Mouse (Mus musculus): ENCODE results near the gene Fzd7. TPM values are rescaled to one million over a fixed set of nuclear protein-coding genes. Genes with fewer than 3 reads are reported as not detected.

Fzd7 gene
- polyA plus RNA-seq, 1 experiment = 8.6 TPM

DNA sequence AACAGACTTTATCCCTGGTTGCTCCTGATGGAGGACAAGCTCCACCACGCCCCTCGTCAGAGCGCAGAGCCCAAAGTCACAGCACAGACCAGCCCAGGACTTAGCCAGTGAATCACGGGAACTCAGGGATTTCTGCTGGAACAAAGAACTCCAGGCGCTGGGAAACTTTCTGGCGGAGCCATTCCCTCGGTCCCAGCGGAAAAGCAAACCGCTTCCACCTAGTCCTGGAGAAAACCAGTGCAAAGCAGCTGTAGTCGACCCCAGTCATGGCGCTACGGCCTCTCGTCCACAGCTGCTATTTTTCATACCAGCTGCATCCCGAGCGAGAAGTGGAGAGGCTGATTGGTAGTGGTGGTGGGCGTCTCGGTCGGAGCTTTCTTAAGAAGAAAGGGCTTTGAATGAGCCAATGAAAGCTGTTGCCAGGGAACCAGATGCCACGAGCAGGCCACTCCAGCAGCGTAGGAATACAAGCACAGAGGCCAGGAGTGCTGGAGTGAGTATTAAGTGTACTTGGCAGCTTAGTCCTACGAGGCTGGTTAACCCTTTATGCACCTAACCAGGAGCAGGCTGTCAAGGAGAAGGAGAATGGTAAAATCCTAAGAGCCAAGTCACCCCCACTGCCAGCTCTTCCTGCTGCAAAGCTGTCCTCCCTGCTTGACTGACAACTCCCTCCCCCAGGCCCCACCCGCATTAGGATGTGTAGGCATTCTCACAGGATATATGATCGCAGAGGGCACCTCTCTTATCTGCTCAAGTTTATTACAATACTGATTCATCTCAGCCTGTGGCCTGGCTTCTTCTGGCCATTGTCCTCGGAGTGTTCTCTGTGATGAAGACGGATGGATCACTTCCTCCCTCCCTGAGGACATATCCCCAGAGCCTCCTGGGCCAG is 34.0 kb downstream of the Fzd7 start, which contains the start of gene Gm973:
Gm973 (plus strand) TSS at position 239 of the 892 bp plus-strand sequence.
- Histone ChIP-seq H3K4me1 (ENCODE audit: control insufficient read depth, insufficient read depth, low read length) (no peaks in the 10 kb centered on the region), H3K27ac (ENCODE audit: insufficient read depth, low read depth, low read length) (no peak within 1 kb of the TSS), H3K36me3 (ENCODE audit: control insufficient read depth, insufficient read depth, low read length) (no peaks in the 10 kb centered on the region), H3K27me3 (replicated peaks; ENCODE audit: control insufficient read depth, insufficient read depth, low read length) (no peaks in the 10 kb centered on the region), H3K4me3 (ENCODE audit: insufficient read depth, low read depth, low read length) (peak within 1 kb of the TSS; percentile 5)
- 20% methylated on average over 25 of the region's 25 CpGs for WGBS
- peak; percentile 4 for DNase-seq
- no peak for TF ChIP-seq CTCF (conservative IDR thresholded peaks at IDR 0.05; ENCODE audit: insufficient read depth, insufficient read length, low read depth, low read length)

DNA sequence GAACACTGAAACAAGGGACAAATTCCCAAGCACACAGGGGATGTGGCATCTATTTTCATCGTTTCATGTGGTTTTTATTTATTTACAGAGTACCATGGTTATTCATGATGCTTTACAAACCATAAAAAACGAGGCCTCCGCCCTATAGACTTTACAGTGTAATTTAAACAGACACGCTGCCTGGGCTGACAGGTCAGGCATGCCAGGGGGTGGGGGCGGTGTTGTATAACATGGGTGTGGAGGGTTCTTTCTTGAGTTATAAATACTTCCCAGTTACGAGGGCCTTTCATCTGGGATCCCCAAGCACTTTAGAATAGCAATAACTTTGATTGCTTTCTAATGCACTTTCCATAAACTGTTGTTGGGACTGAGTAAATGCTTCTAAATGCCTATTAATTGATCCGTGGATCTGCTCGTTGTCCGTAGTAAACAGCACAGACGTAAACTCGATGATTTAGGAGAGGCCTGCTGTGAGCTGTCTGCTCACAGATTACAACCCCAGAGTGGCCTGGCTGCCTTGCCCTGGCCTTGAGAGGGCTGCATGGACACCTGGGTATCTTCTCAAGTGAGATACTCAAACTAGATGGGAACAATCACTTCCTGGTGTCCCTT is 38.1 kb downstream of the Fzd7 start:
- H3K4me1 ChIP-seq (ENCODE audit: control insufficient read depth, insufficient read depth, low read length) = no peaks in the 10 kb centered on the region
- no peak for TF ChIP-seq CTCF (conservative IDR thresholded peaks at IDR 0.05; ENCODE audit: insufficient read depth, insufficient read length, low read depth, low read length)
- no peak for TF ChIP-seq POLR2A (IDR thresholded peaks at IDR 0.05; ENCODE audit: low read depth, low read length)
- DNase-seq = no peak

DNA sequence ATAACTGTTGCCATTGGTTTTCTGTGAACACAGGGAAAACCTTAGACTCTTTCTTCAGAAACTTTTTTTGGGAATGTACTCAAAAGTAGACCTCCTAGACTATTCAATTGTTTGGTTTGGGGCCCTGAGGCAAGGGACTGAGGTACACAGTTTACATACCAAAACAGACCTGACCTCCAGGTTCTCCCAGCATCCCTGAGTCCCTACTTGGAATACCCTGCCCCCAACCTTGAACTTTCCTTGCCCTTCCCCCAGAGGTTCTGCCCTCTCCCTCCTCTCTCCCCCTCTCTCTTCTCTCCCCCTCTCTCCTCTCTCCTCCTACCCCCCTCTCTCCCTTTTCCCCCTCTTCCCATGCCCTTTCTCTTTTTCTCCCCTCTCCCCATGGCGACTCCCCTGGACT is 40.2 kb downstream of the Fzd7 start:
- H3K27ac ChIP-seq (ENCODE audit: insufficient read depth, low read depth, low read length) = no peak overlapping the region
- no peaks in the 10 kb centered on the region for H3K27me3 ChIP-seq (replicated peaks; ENCODE audit: control insufficient read depth, insufficient read depth, low read length)
- no peak overlapping the region for H3K4me3 ChIP-seq (ENCODE audit: insufficient read depth, low read depth, low read length)
- H3K36me3 ChIP-seq (ENCODE audit: control insufficient read depth, insufficient read depth, low read length) = no peaks in the 10 kb centered on the region
- no peaks in the 10 kb centered on the region for H3K4me1 ChIP-seq (ENCODE audit: control insufficient read depth, insufficient read depth, low read length)
- no peak for DNase-seq
- no peak for TF ChIP-seq CTCF (conservative IDR thresholded peaks at IDR 0.05; ENCODE audit: insufficient read depth, insufficient read length, low read depth, low read length)
- no peak for TF ChIP-seq POLR2A (IDR thresholded peaks at IDR 0.05; ENCODE audit: low read depth, low read length)
- WGBS = 78% methylated on average over 1 of the region's 1 CpGs

More for the DNA sequence above, 38.1 kb downstream of the Fzd7 start:
- WGBS = 60% methylated on average over 11 of the region's 11 CpGs
- Histone ChIP-seq H3K27me3 (replicated peaks; ENCODE audit: control insufficient read depth, insufficient read depth, low read length) (no peaks in the 10 kb centered on the region), H3K27ac (ENCODE audit: insufficient read depth, low read depth, low read length) (no peak overlapping the region), H3K36me3 (ENCODE audit: control insufficient read depth, insufficient read depth, low read length) (no peaks in the 10 kb centered on the region), H3K4me3 (ENCODE audit: insufficient read depth, low read depth, low read length) (no peak overlapping the region)

DNA sequence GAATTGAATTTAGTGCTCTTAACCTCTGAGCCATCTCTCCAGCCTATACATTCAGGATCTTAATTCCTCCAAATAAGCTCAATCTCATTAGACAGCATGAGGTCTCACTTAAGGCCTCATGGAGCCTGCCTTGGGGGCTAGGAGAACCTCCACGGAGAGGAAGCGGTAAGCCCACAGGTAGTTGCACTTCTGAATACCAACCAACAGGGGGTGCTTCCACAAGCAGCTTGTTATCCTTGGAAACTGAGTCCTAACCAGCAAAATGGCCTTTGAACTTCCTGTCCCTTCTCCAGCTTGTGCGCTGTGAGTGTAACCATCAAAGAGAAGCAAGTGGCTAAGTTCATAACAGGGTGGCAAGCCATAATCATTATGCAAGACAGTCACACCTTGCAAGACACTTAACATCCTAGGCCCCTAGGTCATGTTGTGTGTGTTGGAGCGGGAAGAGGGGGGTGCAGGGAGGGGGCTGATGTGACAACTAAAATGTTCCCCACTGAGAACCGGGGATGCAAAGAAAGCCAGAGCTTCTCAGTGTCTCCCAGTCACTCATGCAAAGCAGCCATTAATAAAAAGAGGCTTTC is 41.2 kb downstream of the Fzd7 start:
- WGBS = 85% methylated on average over 5 of the region's 5 CpGs
- no peak for DNase-seq
- TF ChIP-seq CTCF (conservative IDR thresholded peaks at IDR 0.05; ENCODE audit: insufficient read depth, insufficient read length, low read depth, low read length) (0 out of 2 replicates have a peak, but pooled peaks have one; percentile 3), POLR2A (IDR thresholded peaks at IDR 0.05; ENCODE audit: low read depth, low read length) (no peak)
- Histone ChIP-seq H3K27me3 (replicated peaks; ENCODE audit: control insufficient read depth, insufficient read depth, low read length) (no peaks in the 10 kb centered on the region), H3K36me3 (ENCODE audit: control insufficient read depth, insufficient read depth, low read length) (no peaks in the 10 kb centered on the region), H3K4me3 (ENCODE audit: insufficient read depth, low read depth, low read length) (no peak overlapping the region), H3K27ac (ENCODE audit: insufficient read depth, low read depth, low read length) (no peak overlapping the region), H3K4me1 (ENCODE audit: control insufficient read depth, insufficient read depth, low read length) (no peaks in the 10 kb centered on the region)

DNA sequence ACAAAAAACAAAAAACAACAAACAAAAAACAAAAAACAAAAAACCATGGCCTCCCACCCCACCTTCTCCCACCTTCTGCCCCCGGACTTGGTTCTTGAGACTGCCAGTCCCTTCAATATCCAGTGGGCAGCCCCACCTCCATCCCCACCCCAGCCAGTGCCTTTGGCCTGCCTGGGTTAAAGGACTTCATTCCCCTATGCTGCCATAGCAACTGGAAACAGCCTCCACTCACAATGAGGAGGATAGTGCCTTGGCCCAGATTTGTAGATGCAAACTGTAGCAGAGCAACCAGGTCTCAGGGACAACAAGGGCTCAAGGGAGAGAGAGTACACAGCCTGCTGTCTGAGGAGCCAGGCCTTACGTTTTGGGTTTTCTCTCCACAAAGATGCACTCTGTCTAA is 41.8 kb downstream of the Fzd7 start:
- Histone ChIP-seq H3K27ac (ENCODE audit: insufficient read depth, low read depth, low read length) (no peak overlapping the region), H3K36me3 (ENCODE audit: control insufficient read depth, insufficient read depth, low read length) (no peaks in the 10 kb centered on the region), H3K27me3 (replicated peaks; ENCODE audit: control insufficient read depth, insufficient read depth, low read length) (no peaks in the 10 kb centered on the region), H3K4me3 (ENCODE audit: insufficient read depth, low read depth, low read length) (no peak overlapping the region), H3K4me1 (ENCODE audit: control insufficient read depth, insufficient read depth, low read length) (no peaks in the 10 kb centered on the region)
- DNase-seq = no peak
- WGBS = 90% methylated on average over 2 of the region's 2 CpGs
- TF ChIP-seq POLR2A (IDR thresholded peaks at IDR 0.05; ENCODE audit: low read depth, low read length) = no peak
- TF ChIP-seq CTCF (conservative IDR thresholded peaks at IDR 0.05; ENCODE audit: insufficient read depth, insufficient read length, low read depth, low read length) = no peak

DNA sequence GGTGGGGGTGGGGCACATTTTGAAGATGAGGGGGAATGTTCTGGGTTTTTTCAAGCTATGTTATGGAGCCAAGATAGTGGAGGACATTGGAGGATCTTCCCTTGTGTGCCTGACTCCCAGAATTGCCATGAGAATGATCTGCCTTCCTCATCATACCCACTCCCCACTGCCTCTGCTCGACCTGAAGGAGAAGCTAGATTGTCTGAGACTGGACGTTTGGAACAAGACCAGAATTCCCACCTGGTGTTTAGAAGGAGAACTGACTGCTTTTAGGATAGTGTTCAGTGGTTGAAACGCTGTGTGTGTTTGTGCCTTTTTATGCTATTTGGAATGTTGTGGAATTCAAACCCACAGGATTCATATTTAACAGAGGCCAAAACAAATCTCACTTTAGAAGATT is 42.5 kb downstream of the Fzd7 start:
- Histone ChIP-seq H3K4me3 (ENCODE audit: insufficient read depth, low read depth, low read length) (no peak overlapping the region), H3K27me3 (replicated peaks; ENCODE audit: control insufficient read depth, insufficient read depth, low read length) (no peaks in the 10 kb centered on the region), H3K27ac (ENCODE audit: insufficient read depth, low read depth, low read length) (no peak overlapping the region), H3K36me3 (ENCODE audit: control insufficient read depth, insufficient read depth, low read length) (no peaks in the 10 kb centered on the region), H3K4me1 (ENCODE audit: control insufficient read depth, insufficient read depth, low read length) (no peaks in the 10 kb centered on the region)
- DNase-seq = no peak
- TF ChIP-seq POLR2A (IDR thresholded peaks at IDR 0.05; ENCODE audit: low read depth, low read length) (no peak), CTCF (conservative IDR thresholded peaks at IDR 0.05; ENCODE audit: insufficient read depth, insufficient read length, low read depth, low read length) (no peak)
- WGBS = 55% methylated on average over 3 of the region's 3 CpGs

DNA sequence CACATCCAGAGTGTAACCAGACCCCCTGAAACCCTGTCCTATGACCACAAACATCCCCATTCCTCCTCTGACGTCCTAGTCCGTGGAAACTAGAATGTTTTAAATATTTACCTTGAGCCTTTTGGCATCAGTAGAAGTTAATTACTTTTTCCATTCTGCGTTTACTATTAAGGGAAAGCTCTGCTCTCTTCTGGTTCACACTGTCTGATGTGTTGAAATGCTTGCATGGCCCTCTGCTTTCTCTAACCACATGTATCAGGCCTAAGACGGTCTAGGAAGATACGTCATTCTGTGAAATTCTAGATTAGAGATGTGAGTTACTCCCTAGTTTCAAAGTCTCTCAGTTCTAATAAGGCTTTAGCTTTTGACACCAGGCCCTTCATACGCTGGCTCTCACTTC is 45.0 kb downstream of the Fzd7 start:
- no peak overlapping the region for H3K27ac ChIP-seq (ENCODE audit: insufficient read depth, low read depth, low read length)
- no peaks in the 10 kb centered on the region for H3K36me3 ChIP-seq (ENCODE audit: control insufficient read depth, insufficient read depth, low read length)
- 84% methylated on average over 6 of the region's 6 CpGs for whole genome bisulfite sequencing
- H3K27me3 ChIP-seq (replicated peaks; ENCODE audit: control insufficient read depth, insufficient read depth, low read length) = no peaks in the 10 kb centered on the region
- DNase-seq = no peak
- H3K4me3 ChIP-seq (ENCODE audit: insufficient read depth, low read depth, low read length) = no peak overlapping the region
- TF ChIP-seq CTCF (conservative IDR thresholded peaks at IDR 0.05; ENCODE audit: insufficient read depth, insufficient read length, low read depth, low read length) = no peak
- TF ChIP-seq POLR2A (IDR thresholded peaks at IDR 0.05; ENCODE audit: low read depth, low read length) = no peak
- no peaks in the 10 kb centered on the region for H3K4me1 ChIP-seq (ENCODE audit: control insufficient read depth, insufficient read depth, low read length)
